Mouse (Mus musculus) MEL (cell line): ENCODE data around the gene Zfp358. TPM values are rescaled to one million over a fixed set of nuclear protein-coding genes. Genes with fewer than 3 reads are reported as not detected.

Source experiments
- polyA plus RNA-seq, 2 experiments: library from polyadenylated mRNA; stranded (reverse) in 1 of 2; unstranded in 1 of 2; fragments of >175 nt in 1 of 2; fragments of >200 nt in 1 of 2; gene quantifications; 2 replicates each; pipeline versions ENCODE4 v1.2.1 to v1.2.4; 2012; ENCODE audit warnings: low replicate concordance in 2 of 2, low read depth in 1 of 2; ENCODE audit not compliant: insufficient read length in 2 of 2, insufficient read depth in 1 of 2, missing spikeins in 1 of 2
- total RNA-seq: library from RNA; depleted of rRNA; stranded (reverse); fragments of 300-350 nt; gene quantifications from 2 replicates; pipeline ENCODE4 v1.2.3, GENCODE M21; 2012; rRNA removed

The Zfp358 gene
- total and polyA plus RNA-seq, 3 experiments: 5.2 to 12.0 TPM; not detected in 1

Other genes starting within 250 kb of the Zfp358 start
- gene Insr, start 213.5 kb upstream of the Zfp358 start, total RNA-seq: 5.2 and 5.3 TPM in 2 replicates
- gene Insr, start 213.5 kb upstream of the Zfp358 start, polyA plus RNA-seq: 1 to 10 TPM in 1 of 2 experiments, not detected in 1; 7.6 TPM
- 2.0 and 2.8 TPM in 2 replicates for gene A430078G23Rik, start 139.7 kb upstream of the Zfp358 start, total RNA-seq
- 1 to 10 TPM in 1 of 2 experiments, not detected in 1; 3.8 TPM for gene A430078G23Rik, start 139.7 kb upstream of the Zfp358 start, polyA plus RNA-seq
- 2.4 and 3.0 TPM in 2 replicates for gene Arhgef18, start 100.1 kb upstream of the Zfp358 start, total RNA-seq
- 1 to 10 TPM in 1 of 2 experiments, not detected in 1; 6.6 TPM for gene Arhgef18, start 100.1 kb upstream of the Zfp358 start, polyA plus RNA-seq
- gene Pex11g, start 25.5 kb upstream of the Zfp358 start, total RNA-seq: 0.20 and 0.35 TPM in 2 replicates
- 1 to 10 TPM in 1 of 2 experiments, not detected in 1; 1.4 TPM for gene Pex11g, start 25.5 kb upstream of the Zfp358 start, polyA plus RNA-seq
- 0.12 TPM in 1 of 2 replicates, not detected in the other for gene Tex45, start 22.3 kb upstream of the Zfp358 start, total RNA-seq
- under 1 TPM in 1 of 2 experiments, not detected in 1; 0.06 TPM for gene Tex45, start 22.3 kb upstream of the Zfp358 start, polyA plus RNA-seq
- 15.2 and 18.0 TPM in 2 replicates for gene Mcoln1, start 7.3 kb downstream of the Zfp358 start, total RNA-seq
- gene Mcoln1, start 7.3 kb downstream of the Zfp358 start, polyA plus RNA-seq: 10 to 100 TPM in 1 of 2 experiments, not detected in 1; 47.6 TPM
- gene Pnpla6, start 22.2 kb downstream of the Zfp358 start, total RNA-seq: 7.6 and 8.6 TPM in 2 replicates
- 10 to 100 TPM in 1 of 2 experiments, not detected in 1; 16.5 TPM for gene Pnpla6, start 22.2 kb downstream of the Zfp358 start, polyA plus RNA-seq
- 0.56 and 1.2 TPM in 2 replicates for gene C330021F23Rik, start 74.9 kb downstream of the Zfp358 start, total RNA-seq
- gene C330021F23Rik, start 74.9 kb downstream of the Zfp358 start, polyA plus RNA-seq: under 1 TPM in 1 of 2 experiments, not detected in 1; 0.53 TPM
- 0.36 and 0.62 TPM in 2 replicates for gene Camsap3, start 94.2 kb downstream of the Zfp358 start, total RNA-seq
- 1 to 10 TPM in 1 of 2 experiments, not detected in 1; 5.1 TPM for gene Camsap3, start 94.2 kb downstream of the Zfp358 start, polyA plus RNA-seq
- 60.6 and 68.1 TPM in 2 replicates for gene Xab2, start 128.2 kb downstream of the Zfp358 start, total RNA-seq
- 10 to 100 TPM; 54.8 to 90.4 TPM for gene Xab2, start 128.2 kb downstream of the Zfp358 start, polyA plus RNA-seq
- gene Pet100, start 128.4 kb downstream of the Zfp358 start, total RNA-seq: 52.8 and 58.7 TPM in 2 replicates
- gene Pet100, start 128.4 kb downstream of the Zfp358 start, polyA plus RNA-seq: 10 to 100 TPM in 1 of 2 experiments, not detected in 1; 64.2 TPM
- 0.29 and 0.54 TPM in 2 replicates for gene Pcp2, start 132.4 kb downstream of the Zfp358 start, total RNA-seq
- under 1 TPM in 1 of 2 experiments, not detected in 1; 0.35 TPM for gene Pcp2, start 132.4 kb downstream of the Zfp358 start, polyA plus RNA-seq
- 81.1 and 82.1 TPM in 2 replicates for gene Stxbp2, start 137.8 kb downstream of the Zfp358 start, total RNA-seq
- 100 to 1,000 TPM; 117 to 186 TPM for gene Stxbp2, start 137.8 kb downstream of the Zfp358 start, polyA plus RNA-seq
- gene Retn, start 162.6 kb downstream of the Zfp358 start, total RNA-seq: 0.23 and 0.33 TPM in 2 replicates
- gene Retn, start 162.6 kb downstream of the Zfp358 start, polyA plus RNA-seq: 1 to 10 TPM in 1 of 2 experiments, not detected in 1; 1.1 TPM
- not detected in 2 replicates for gene Mcemp1, start 172.6 kb downstream of the Zfp358 start, total RNA-seq
- not detected for gene Mcemp1, start 172.6 kb downstream of the Zfp358 start, polyA plus RNA-seq
- gene Fcor, start 179.2 kb downstream of the Zfp358 start, total RNA-seq: 0.59 TPM in 1 of 2 replicates, not detected in the other
- under 1 TPM in 1 of 2 experiments, not detected in 1; 0.84 TPM for gene Fcor, start 179.2 kb downstream of the Zfp358 start, polyA plus RNA-seq
- gene Trappc5, start 183.2 kb downstream of the Zfp358 start, total RNA-seq: 41.9 and 48.6 TPM in 2 replicates
- 10 to 100 TPM in 1 of 2 experiments, not detected in 1; 43.0 TPM for gene Trappc5, start 183.2 kb downstream of the Zfp358 start, polyA plus RNA-seq
- gene Fcer2a, start 201.0 kb downstream of the Zfp358 start, total RNA-seq: not detected in 2 replicates
- gene Fcer2a, start 201.0 kb downstream of the Zfp358 start, polyA plus RNA-seq: under 1 TPM in 1 of 2 experiments, not detected in 1; 0.07 TPM
- gene Clec4g, start 227.5 kb downstream of the Zfp358 start, total RNA-seq: not detected in 2 replicates
- gene Clec4g, start 227.5 kb downstream of the Zfp358 start, polyA plus RNA-seq: not detected